12 mouse cellular contexts compared by ENCODE assay signal in the genomic region with DNA sequence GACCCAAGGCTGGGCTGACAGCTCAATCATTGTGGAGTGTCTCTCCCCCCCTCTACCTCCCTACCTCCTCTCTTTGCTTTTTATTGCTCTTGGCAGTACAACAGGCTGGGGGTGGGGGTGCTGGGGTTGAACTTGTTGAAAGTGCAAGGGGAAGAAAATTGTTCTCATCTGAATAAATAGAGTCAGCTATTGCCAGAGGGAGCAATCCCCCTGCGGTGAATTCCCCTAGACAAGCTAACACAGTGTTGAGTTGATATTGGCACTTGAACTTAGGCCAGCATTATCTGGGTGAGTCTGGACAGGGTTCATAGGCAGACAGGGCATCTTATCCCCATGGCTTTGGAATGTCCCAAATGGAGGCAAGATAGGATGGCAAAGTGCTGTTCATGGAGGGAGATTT.
DNase-seq lines count a peak whose midpoint lies in the region; ATAC-seq lines count a peak whose summit lies in the region.
"Had no signal": no experiment of that assay in that cellular context is flagged by ENCODE, and none has a peak within 500 bp of the region (broad histone marks: within the 10 kb centered on the region; RNA-seq: fewer than 3 reads in every experiment).

No protein-coding gene starts in this region.

- H3K27me3 ChIP-seq in heart, embryonic 12.5 days (replicated peaks): no peaks in the 10 kb centered on the region
- H3K27me3 ChIP-seq: embryonic facial prominence, embryonic 12.5 days had no signal

- intact Hi-C loops in heart, postnatal 36 days (cut with DNase I): no loop called here

- DNase-seq in frontal cortex, postnatal 14 days (ENCODE audit: low spot score in 2 of 2): peak; percentile 5 to 6
- no peak for DNase-seq in frontal cortex, postnatal 25 days (ENCODE audit: low spot score in 2 of 2)
- DNase-seq in right cerebral cortex, adult 18-20 months: peak; percentile 3
- DNase-seq in right cerebral cortex, postnatal 25 days: no peak
- DNase-seq in heart, postnatal 36 days: peak; percentile 26 to 33
- DNase-seq in adrenal gland, adult 8-10 months: no peak
- no peak for DNase-seq in urinary bladder, postnatal 25 days (ENCODE audit: low spot score)
- DNase-seq: B cell, adult 2 months; lung, postnatal 36 days had no signal

- H3K4me2 ChIP-seq in heart, embryonic 12.5 days: no peak overlapping the region
- H3K4me2 ChIP-seq: embryonic facial prominence, embryonic 12.5 days had no signal

- no peaks in the 10 kb centered on the region for H3K36me3 ChIP-seq in heart, embryonic 12.5 days
- H3K36me3 ChIP-seq: embryonic facial prominence, embryonic 12.5 days; midbrain, embryonic 10.5 days had no signal

- 0 out of 2 replicates have a peak, but pooled peaks cover 3% of the 10 kb centered on the region for H3K9me3 ChIP-seq in heart, embryonic 12.5 days (replicated peaks)
- H3K9me3 ChIP-seq: embryonic facial prominence, embryonic 12.5 days; midbrain, embryonic 10.5 days had no signal

- ATAC-seq in heart, embryonic 12.5 days (ENCODE audit: insufficient number of reproducible peaks, low FRiP score): peak; percentile 53; the same call in 1 of the 2 replicates

- 44% methylated on average over 1 of the region's 1 CpGs for WGBS in heart, embryonic 12.5 days

- H3K27ac ChIP-seq in heart, embryonic 12.5 days (ENCODE audit: poor library complexity, severe bottlenecking): no peak overlapping the region; the same call in 1 of the 2 replicates
- H3K27ac ChIP-seq: embryonic facial prominence, embryonic 12.5 days; midbrain, embryonic 10.5 days had no signal

- H3K4me1 ChIP-seq in heart, embryonic 12.5 days (replicated peaks): peaks cover 16% of the 10 kb centered on the region
- H3K4me1 ChIP-seq: embryonic facial prominence, embryonic 12.5 days; midbrain, embryonic 10.5 days had no signal

- H3K9ac ChIP-seq in heart, embryonic 12.5 days: no peak overlapping the region
- H3K9ac ChIP-seq: embryonic facial prominence, embryonic 12.5 days had no signal

- no peak overlapping the region for H3K4me3 ChIP-seq in heart, embryonic 12.5 days
- H3K4me3 ChIP-seq: embryonic facial prominence, embryonic 12.5 days; midbrain, embryonic 10.5 days had no signal

Comparison
In these comparisons a context has a peak if more than half of its experiments do, and no peak if none do; other contexts are left out.
1. DNase-seq: peak in frontal cortex, postnatal 14 days (2 of 2), right cerebral cortex, adult 18-20 months (single experiment) and heart, postnatal 36 days (2 of 2); none in frontal cortex, postnatal 25 days (0 of 2), right cerebral cortex, postnatal 25 days (single experiment), adrenal gland, adult 8-10 months (single experiment) and urinary bladder, postnatal 25 days (single experiment).